Mouse (Mus musculus): ENCODE measurements around the gene Fzd2. TPM values are rescaled to one million over a fixed set of nuclear protein-coding genes. Genes with fewer than 3 reads are reported as not detected.
"Not testable (repeated sequence)": the region's sequence is repeated elsewhere in the genome, so short reads cannot be mapped to it uniquely, and the experiment has no call there.

Fzd2 gene
- polyA plus RNA-seq (2015; fragmentation: Nextera tagmentation; extraction: Ambion mirVana): 21.9 and 23.7 TPM in 2 replicates

GRCm38 (mm10) chr11:102604010-102604584, at the start of gene Fzd2:
TSS of gene Fzd2 (plus strand) at chr11:102604396.
- Histone ChIP-seq H3K4me2 (peak within 1 kb of the TSS; percentile 86), H3K9me3 (no peaks in the 10 kb centered on the region), H3K27ac (peak within 1 kb of the TSS; percentile 97), H3K4me3 (replicated peaks) (peak within 1 kb of the TSS; percentile 77), H3K9ac (peak within 1 kb of the TSS; percentile 81), H3K36me3 (no peaks in the 10 kb centered on the region), H3K27me3 (replicated peaks) (no peaks in the 10 kb centered on the region), H3K4me1 (peaks cover 15% of the 10 kb centered on the region)
- WGBS: under 1% methylated on average over 31 of the region's 31 CpGs
- peak; percentile 89 for ATAC-seq (ENCODE audit: insufficient read depth, low FRiP score, low read depth)

GRCm38 (mm10) chr11:102555400-102556030, 48.7 kb upstream of the Fzd2 start:
- H3K27me3 ChIP-seq (replicated peaks): no peaks in the 10 kb centered on the region
- H3K4me3 ChIP-seq (replicated peaks): peak overlapping the region; percentile 100
- H3K36me3 ChIP-seq: no peaks in the 10 kb centered on the region
- peak overlapping the region; percentile 64 for H3K4me2 ChIP-seq
- H3K27ac ChIP-seq: peak overlapping the region; percentile 93
- ATAC-seq (ENCODE audit: insufficient read depth, low FRiP score, low read depth): peak; percentile 33; the same call in 1 of the 2 replicates
- peak overlapping the region; percentile 99 for H3K9ac ChIP-seq
- under 1% methylated on average over 38 of the region's 39 CpGs for WGBS
- no peaks in the 10 kb centered on the region for H3K9me3 ChIP-seq
- peaks cover 7% of the 10 kb centered on the region; the same call in 1 of the 2 replicates for H3K4me1 ChIP-seq

- Histone ChIP-seq H3K36me3 (no peaks in the 10 kb centered on the region), H3K27ac (peak within 1 kb of the TSS; percentile 93), H3K4me1 (peaks cover 7% of the 10 kb centered on the region; the same call in 1 of the 2 replicates), H3K9me3 (no peaks in the 10 kb centered on the region), H3K27me3 (replicated peaks) (no peaks in the 10 kb centered on the region), H3K9ac (peak within 1 kb of the TSS; percentile 99), H3K4me3 (replicated peaks) (peak within 1 kb of the TSS; percentile 100), H3K4me2 (peak within 1 kb of the TSS; percentile 64)
- peak; percentile 98 for ATAC-seq (ENCODE audit: insufficient read depth, low FRiP score, low read depth)
- WGBS: under 1% methylated on average over 46 of the region's 55 CpGs
Measured at GRCm38 (mm10) chr11:102556031-102556715, 48.0 kb upstream of the Fzd2 start, which contains the start of gene Gpatch8. TSS of gene Gpatch8 (minus strand) at chr11:102556392.

- no peak for ATAC-seq (ENCODE audit: insufficient read depth, low FRiP score, low read depth)
- WGBS: 12% methylated on average over 3 of the region's 3 CpGs
- H3K4me1 ChIP-seq: peaks cover 7% of the 10 kb centered on the region; the same call in 1 of the 2 replicates
- peak overlapping the region; percentile 93 for H3K27ac ChIP-seq
- H3K27me3 ChIP-seq (replicated peaks): no peaks in the 10 kb centered on the region
- peak overlapping the region; percentile 53 for H3K4me2 ChIP-seq
- no peaks in the 10 kb centered on the region for H3K36me3 ChIP-seq
- H3K4me3 ChIP-seq (replicated peaks): peak overlapping the region; percentile 100; the same call in 1 of the 2 replicates
- H3K9me3 ChIP-seq: no peaks in the 10 kb centered on the region
- H3K9ac ChIP-seq: no peak overlapping the region
Measured at GRCm38 (mm10) chr11:102556716-102557074, 47.5 kb upstream of the Fzd2 start.

GRCm38 (mm10) chr11:102557386-102557785, 46.8 kb upstream of the Fzd2 start:
- Histone ChIP-seq H3K4me1 (peaks cover 7% of the 10 kb centered on the region; the same call in 1 of the 2 replicates), H3K9me3 (no peaks in the 10 kb centered on the region), H3K36me3 (no peaks in the 10 kb centered on the region), H3K4me3 (replicated peaks) (no peak overlapping the region), H3K9ac (no peak overlapping the region), H3K4me2 (no peak overlapping the region), H3K27me3 (replicated peaks) (no peaks in the 10 kb centered on the region), H3K27ac (no peak overlapping the region)
- ATAC-seq (ENCODE audit: insufficient read depth, low FRiP score, low read depth): no peak
- 86% methylated on average over 1 of the region's 1 CpGs for WGBS

GRCm38 (mm10) chr11:102558704-102559103, 45.5 kb upstream of the Fzd2 start:
- Histone ChIP-seq H3K27me3 (replicated peaks) (no peaks in the 10 kb centered on the region), H3K4me1 (peaks cover 5% of the 10 kb centered on the region; the same call in 1 of the 2 replicates), H3K9me3 (no peaks in the 10 kb centered on the region), H3K4me3 (replicated peaks) (no peak overlapping the region), H3K9ac (no peak overlapping the region), H3K27ac (no peak overlapping the region), H3K4me2 (no peak overlapping the region), H3K36me3 (no peaks in the 10 kb centered on the region)
- WGBS: 88% methylated on average over 5 of the region's 5 CpGs
- ATAC-seq (ENCODE audit: insufficient read depth, low FRiP score, low read depth): no peak

- H3K36me3 ChIP-seq; H3K4me2 ChIP-seq; ATAC-seq (ENCODE audit: insufficient read depth, low FRiP score, low read depth); H3K9ac ChIP-seq; H3K9me3 ChIP-seq; H3K4me3 ChIP-seq (replicated peaks); H3K27me3 ChIP-seq (replicated peaks); H3K27ac ChIP-seq; H3K4me1 ChIP-seq: not testable (repeated sequence)
- WGBS: 71% methylated on average over 14 of the region's 14 CpGs
Measured at GRCm38 (mm10) chr11:102564952-102565671, 39.1 kb upstream of the Fzd2 start.

- Histone ChIP-seq H3K4me1 (no peaks in the 10 kb centered on the region), H3K9me3 (no peaks in the 10 kb centered on the region), H3K9ac (no peak overlapping the region), H3K4me3 (replicated peaks) (no peak overlapping the region), H3K27me3 (replicated peaks) (no peaks in the 10 kb centered on the region), H3K36me3 (no peaks in the 10 kb centered on the region), H3K27ac (no peak overlapping the region), H3K4me2 (no peak overlapping the region)
- ATAC-seq (ENCODE audit: insufficient read depth, low FRiP score, low read depth): no peak
Measured at GRCm38 (mm10) chr11:102565741-102566140, 38.5 kb upstream of the Fzd2 start.

- no peak for ATAC-seq (ENCODE audit: insufficient read depth, low FRiP score, low read depth)
- H3K36me3 ChIP-seq: no peaks in the 10 kb centered on the region
- H3K4me1 ChIP-seq: no peaks in the 10 kb centered on the region
- H3K4me3 ChIP-seq (replicated peaks): no peak overlapping the region
- H3K9ac ChIP-seq: no peak overlapping the region
- no peak overlapping the region for H3K4me2 ChIP-seq
- no peak overlapping the region for H3K27ac ChIP-seq
- no peaks in the 10 kb centered on the region for H3K9me3 ChIP-seq
- 84% methylated on average over 1 of the region's 1 CpGs for WGBS
- no peaks in the 10 kb centered on the region for H3K27me3 ChIP-seq (replicated peaks)
Measured at GRCm38 (mm10) chr11:102566290-102566689, 37.9 kb upstream of the Fzd2 start.

GRCm38 (mm10) chr11:102567157-102567556, 37.0 kb upstream of the Fzd2 start:
- H3K36me3 ChIP-seq: no peaks in the 10 kb centered on the region
- H3K4me2 ChIP-seq: no peak overlapping the region
- no peak overlapping the region for H3K4me3 ChIP-seq (replicated peaks)
- H3K27me3 ChIP-seq (replicated peaks): no peaks in the 10 kb centered on the region
- no peak overlapping the region for H3K9ac ChIP-seq
- H3K4me1 ChIP-seq: no peaks in the 10 kb centered on the region
- no peak overlapping the region for H3K27ac ChIP-seq
- 84% methylated on average over 6 of the region's 6 CpGs for WGBS
- no peaks in the 10 kb centered on the region for H3K9me3 ChIP-seq
- ATAC-seq (ENCODE audit: insufficient read depth, low FRiP score, low read depth): no peak

GRCm38 (mm10) chr11:102567723-102568122, 36.5 kb upstream of the Fzd2 start:
- ATAC-seq (ENCODE audit: insufficient read depth, low FRiP score, low read depth): no peak
- H3K9me3 ChIP-seq: no peaks in the 10 kb centered on the region
- H3K36me3 ChIP-seq: no peaks in the 10 kb centered on the region
- H3K4me1 ChIP-seq: no peaks in the 10 kb centered on the region
- no peaks in the 10 kb centered on the region for H3K27me3 ChIP-seq (replicated peaks)
- WGBS: 94% methylated on average over 15 of the region's 15 CpGs
- no peak overlapping the region for H3K27ac ChIP-seq
- no peak overlapping the region for H3K4me3 ChIP-seq (replicated peaks)
- H3K4me2 ChIP-seq: no peak overlapping the region
- H3K9ac ChIP-seq: no peak overlapping the region

Data from stomach, embryonic 15.5 days (tissue).